Mouse (Mus musculus) gastrocnemius, postnatal 10 days (tissue): ENCODE measurements around the gene Sox18. TPM values are rescaled to one million over a fixed set of nuclear protein-coding genes. Genes with fewer than 3 reads are reported as not detected.

ENCODE experiments used
- DNase-seq: peaks from one replicate; pipeline ENCODE4 v3.0.0; 2021; ENCODE audit warnings: mixed read lengths
- total RNA-seq, 2 experiments: library from RNA; stranded (reverse); gene quantifications; 2 replicates each; pipeline ENCODE4 v1.2.3; 2021

The Sox18 gene
- total RNA-seq, 2 experiments from 2014 or later, result 25.4 to 36.2 TPM

DNA sequence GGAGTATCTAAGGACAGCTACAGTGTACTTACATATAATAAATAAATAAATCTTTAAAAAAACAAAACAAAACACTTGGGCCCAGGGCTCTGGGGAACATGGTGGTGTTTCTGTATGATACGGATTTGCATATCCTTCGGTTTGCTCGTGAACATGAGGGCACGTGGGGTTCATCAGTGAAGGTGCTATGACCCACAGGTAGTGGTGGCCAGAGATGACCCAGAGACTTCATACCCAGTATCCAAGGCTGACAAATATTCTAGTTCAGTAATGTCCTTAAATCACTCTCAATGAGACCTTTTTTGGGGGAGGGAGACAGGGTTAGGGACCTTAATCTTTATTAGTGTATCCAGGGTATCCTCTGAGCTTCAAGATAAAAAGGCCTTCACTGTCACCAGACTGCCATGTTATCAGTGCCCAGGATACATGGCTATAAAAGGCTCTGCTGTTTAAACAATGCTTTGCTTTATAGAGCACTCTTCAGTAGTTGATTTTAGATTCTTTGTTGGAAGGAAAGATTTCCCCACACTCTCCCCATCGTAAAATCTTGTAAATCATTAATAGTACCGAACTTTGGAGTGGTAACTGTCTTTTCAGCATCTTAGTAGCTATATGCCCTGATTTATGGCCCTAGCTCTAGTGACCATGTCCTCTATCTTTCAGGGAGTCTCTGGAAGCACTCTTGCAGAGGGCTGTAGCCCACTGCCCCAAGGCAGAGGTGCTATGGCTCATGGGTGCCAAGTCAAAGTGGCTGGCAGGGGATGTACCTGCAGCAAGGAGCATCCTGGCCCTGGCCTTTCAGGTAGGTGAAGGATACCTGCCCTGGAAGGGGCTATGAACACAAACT is 24.6 kb downstream of the Sox18 start:
- DNase-seq, result no peak

GRCm38 (mm10) chr2:181645666-181646065 is 25.8 kb downstream of the Sox18 start:
- no peak for DNase-seq

- peak; percentile 39 for DNase-seq
These were observed 27.1 kb downstream of the Sox18 start for GRCm38 (mm10) chr2:181644361-181644760.

GRCm38 (mm10) chr2:181635865-181636264 is 35.6 kb downstream of the Sox18 start:
- no peak for DNase-seq

- DNase-seq, result no peak
These were observed 38.8 kb downstream of the Sox18 start for GRCm38 (mm10) chr2:181632624-181633023.

- no peak for DNase-seq
These were observed 43.0 kb downstream of the Sox18 start for GRCm38 (mm10) chr2:181628471-181628870.

DNA sequence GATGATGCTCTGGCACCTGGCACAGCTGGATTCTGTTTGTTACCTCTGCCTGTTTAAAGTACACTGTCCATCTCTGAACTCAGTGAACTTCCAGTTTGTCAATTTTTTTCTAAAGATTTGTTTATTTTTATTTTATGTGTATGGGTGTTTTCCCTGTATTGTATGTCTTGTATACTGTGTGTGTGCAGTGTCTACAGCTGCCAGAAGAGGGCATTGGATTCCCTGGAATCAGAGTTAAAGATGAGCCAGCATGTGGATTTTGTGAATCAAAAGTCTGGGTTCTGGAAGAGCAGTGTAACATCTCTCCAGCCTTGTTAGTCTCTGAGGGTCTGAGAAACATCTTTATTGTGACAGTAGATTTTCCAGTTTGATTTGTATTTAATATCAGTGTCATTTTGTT is 48.0 kb downstream of the Sox18 start:
- DNase-seq, result no peak

Other genes starting within 250 kb of the Sox18 start
- 1 to 10 TPM; 5.8 to 8.4 TPM for gene Zbtb46, start 212.2 kb downstream of the Sox18 start, total RNA-seq
- not detected for gene Abhd16b, start 178.4 kb downstream of the Sox18 start, total RNA-seq
- 10 to 100 TPM; 69.9 to 72.9 TPM for gene Tpd52l2, start 174.5 kb downstream of the Sox18 start, total RNA-seq
- gene Dnajc5, start 151.2 kb downstream of the Sox18 start, total RNA-seq, result 10 to 100 TPM; 67.5 to 70.1 TPM
- gene Uckl1, start 86.7 kb downstream of the Sox18 start, total RNA-seq, result 10 to 100 TPM; 36.5 to 43.5 TPM
- gene Prpf6, start 79.8 kb downstream of the Sox18 start, total RNA-seq, result 10 to 100 TPM; 26.7 to 33.4 TPM
- gene Zfp512b, start 78.8 kb downstream of the Sox18 start, total RNA-seq, result 10 to 100 TPM; 28.4 to 32.4 TPM
- 1 to 10 TPM in 1 of 2 experiments, under 1 TPM in 1; 0.85 to 1.2 TPM for gene Samd10, start 72.4 kb downstream of the Sox18 start, total RNA-seq
- gene Gm29797, start 14.6 kb downstream of the Sox18 start, total RNA-seq, result not detected
- gene Tcea2, start 8.7 kb upstream of the Sox18 start, total RNA-seq, result 1 to 10 TPM; 5.6 to 6.3 TPM
- gene Rgs19, start 22.3 kb upstream of the Sox18 start, total RNA-seq, result 1 to 10 TPM; 7.5 to 9.6 TPM
- not detected for gene Lkaaear1, start 26.8 kb upstream of the Sox18 start, total RNA-seq
- not detected for gene Oprl1, start 43.4 kb upstream of the Sox18 start, total RNA-seq
- under 1 TPM in 1 of 2 experiments, not detected in 1; 0.09 TPM for gene Myt1, start 91.7 kb upstream of the Sox18 start, total RNA-seq
- gene Pcmtd2, start 166.2 kb upstream of the Sox18 start, total RNA-seq, result 10 to 100 TPM; 22.2 to 25.2 TPM
- 10 to 100 TPM; 11.2 to 11.4 TPM for gene Polr3k, start 192.7 kb upstream of the Sox18 start, total RNA-seq